Mouse (Mus musculus): Measurements from ENCODE around the gene Krt28. TPM values are rescaled to one million over a fixed set of nuclear protein-coding genes. Genes with fewer than 3 reads are reported as not detected.

Gene Krt28
- polyA plus RNA-seq, 1 experiment from 2014 or later: 0.17 TPM

- H3K4me1 ChIP-seq (ENCODE audit: insufficient read depth, low read depth, low read length): no peaks in the 10 kb centered on the region
- ATAC-seq (no peak), DNase-seq (ENCODE audit: low spot score) (no peak)
- no peaks in the 10 kb centered on the region; the same call in 1 of the 2 replicates for H3K27me3 ChIP-seq (replicated peaks; ENCODE audit: insufficient read depth, low read length)
- WGBS: 45% methylated on average over 3 of the region's 3 CpGs
- no peak overlapping the region for H3K27ac ChIP-seq (ENCODE audit: low read length)
- no peaks in the 10 kb centered on the region for H3K36me3 ChIP-seq (ENCODE audit: insufficient read depth, low read length)
- TF ChIP-seq EP300 (IDR thresholded peaks at IDR 0.05): no peak
- no peak for TF ChIP-seq CTCF (IDR thresholded peaks at IDR 0.05)
- H3K9me3 ChIP-seq (ENCODE audit: low read length): no peaks in the 10 kb centered on the region
- H3K4me3 ChIP-seq (ENCODE audit: low read depth, low read length): no peak overlapping the region
- no peak overlapping the region for H3K4me2 ChIP-seq (replicated peaks; ENCODE audit: low read depth, low read length)
- no peak overlapping the region for H3K9ac ChIP-seq (replicated peaks; ENCODE audit: low read depth)
These were observed 21.3 kb upstream of the Krt28 start for GRCm38 (mm10) chr11:99396034-99396433.

- Histone ChIP-seq H3K4me1 (ENCODE audit: insufficient read depth, low read depth, low read length) (no peaks in the 10 kb centered on the region), H3K27ac (ENCODE audit: low read length) (no peak overlapping the region), H3K4me3 (ENCODE audit: low read depth, low read length) (no peak overlapping the region), H3K4me2 (replicated peaks; ENCODE audit: low read depth, low read length) (no peak overlapping the region), H3K36me3 (ENCODE audit: insufficient read depth, low read length) (no peaks in the 10 kb centered on the region), H3K27me3 (replicated peaks; ENCODE audit: insufficient read depth, low read length) (no peaks in the 10 kb centered on the region), H3K9me3 (ENCODE audit: low read length) (no peaks in the 10 kb centered on the region), H3K9ac (replicated peaks; ENCODE audit: low read depth) (no peak overlapping the region)
- TF ChIP-seq CTCF (IDR thresholded peaks at IDR 0.05) (no peak), EP300 (IDR thresholded peaks at IDR 0.05) (no peak)
- DNase-seq (ENCODE audit: low spot score) (no peak), ATAC-seq (no peak)
- WGBS: 73% methylated on average over 10 of the region's 10 CpGs
These were observed 17.8 kb upstream of the Krt28 start for GRCm38 (mm10) chr11:99392492-99392891.

- DNase-seq (ENCODE audit: low spot score) (no peak), ATAC-seq (no peak)
- H3K27ac ChIP-seq (ENCODE audit: low read length): no peak overlapping the region
- no peak overlapping the region for H3K9ac ChIP-seq (replicated peaks; ENCODE audit: low read depth)
- 64% methylated on average over 6 of the region's 6 CpGs for WGBS
- H3K9me3 ChIP-seq (ENCODE audit: low read length): no peaks in the 10 kb centered on the region
- no peak overlapping the region for H3K4me3 ChIP-seq (ENCODE audit: low read depth, low read length)
- no peak overlapping the region for H3K4me2 ChIP-seq (replicated peaks; ENCODE audit: low read depth, low read length)
- H3K36me3 ChIP-seq (ENCODE audit: insufficient read depth, low read length): no peaks in the 10 kb centered on the region
- TF ChIP-seq CTCF (IDR thresholded peaks at IDR 0.05) (no peak), EP300 (IDR thresholded peaks at IDR 0.05) (no peak)
- H3K27me3 ChIP-seq (replicated peaks; ENCODE audit: insufficient read depth, low read length): no peaks in the 10 kb centered on the region
- H3K4me1 ChIP-seq (ENCODE audit: insufficient read depth, low read depth, low read length): no peaks in the 10 kb centered on the region
These were observed 16.7 kb upstream of the Krt28 start for GRCm38 (mm10) chr11:99391375-99391774.

- no peak for TF ChIP-seq EP300 (IDR thresholded peaks at IDR 0.05)
- no peak for TF ChIP-seq CTCF (IDR thresholded peaks at IDR 0.05)
- H3K4me1 ChIP-seq (ENCODE audit: insufficient read depth, low read depth, low read length): no peaks in the 10 kb centered on the region
- no peak overlapping the region for H3K4me2 ChIP-seq (replicated peaks; ENCODE audit: low read depth, low read length)
- no peak overlapping the region for H3K27ac ChIP-seq (ENCODE audit: low read length)
- H3K9me3 ChIP-seq (ENCODE audit: low read length): no peaks in the 10 kb centered on the region
- whole genome bisulfite sequencing: 58% methylated on average over 7 of the region's 7 CpGs
- no peak overlapping the region for H3K4me3 ChIP-seq (ENCODE audit: low read depth, low read length)
- no peaks in the 10 kb centered on the region for H3K36me3 ChIP-seq (ENCODE audit: insufficient read depth, low read length)
- H3K27me3 ChIP-seq (replicated peaks; ENCODE audit: insufficient read depth, low read length): no peaks in the 10 kb centered on the region
- DNase-seq (ENCODE audit: low spot score) (no peak), ATAC-seq (no peak)
- no peak overlapping the region for H3K9ac ChIP-seq (replicated peaks; ENCODE audit: low read depth)
These were observed 16.2 kb upstream of the Krt28 start for GRCm38 (mm10) chr11:99390866-99391265.

GRCm38 (mm10) chr11:99389264-99389663 is 14.6 kb upstream of the Krt28 start, which contains the start of gene Krt10:
Gene Krt10 (minus strand): TSS chr11:99389364.
- Histone ChIP-seq H3K9ac (replicated peaks; ENCODE audit: low read depth) (no peak within 1 kb of the TSS), H3K27ac (ENCODE audit: low read length) (no peak within 1 kb of the TSS), H3K27me3 (replicated peaks; ENCODE audit: insufficient read depth, low read length) (no peaks in the 10 kb centered on the region), H3K36me3 (ENCODE audit: insufficient read depth, low read length) (no peaks in the 10 kb centered on the region), H3K4me2 (replicated peaks; ENCODE audit: low read depth, low read length) (no peak within 1 kb of the TSS), H3K4me1 (ENCODE audit: insufficient read depth, low read depth, low read length) (no peaks in the 10 kb centered on the region), H3K4me3 (ENCODE audit: low read depth, low read length) (no peak within 1 kb of the TSS), H3K9me3 (ENCODE audit: low read length) (no peaks in the 10 kb centered on the region)
- WGBS: 81% methylated on average over 4 of the region's 4 CpGs
- no peak for TF ChIP-seq EP300 (IDR thresholded peaks at IDR 0.05)
- no peak for TF ChIP-seq CTCF (IDR thresholded peaks at IDR 0.05)
- ATAC-seq: no peak
- no peak for DNase-seq (ENCODE audit: low spot score)

GRCm38 (mm10) chr11:99388661-99389060 is 14.0 kb upstream of the Krt28 start:
- Histone ChIP-seq H3K9ac (replicated peaks; ENCODE audit: low read depth) (no peak overlapping the region), H3K27ac (ENCODE audit: low read length) (no peak overlapping the region), H3K4me3 (ENCODE audit: low read depth, low read length) (no peak overlapping the region), H3K27me3 (replicated peaks; ENCODE audit: insufficient read depth, low read length) (no peaks in the 10 kb centered on the region), H3K4me2 (replicated peaks; ENCODE audit: low read depth, low read length) (no peak overlapping the region), H3K4me1 (ENCODE audit: insufficient read depth, low read depth, low read length) (no peaks in the 10 kb centered on the region), H3K9me3 (ENCODE audit: low read length) (no peaks in the 10 kb centered on the region), H3K36me3 (ENCODE audit: insufficient read depth, low read length) (no peaks in the 10 kb centered on the region)
- 91% methylated on average over 18 of the region's 18 CpGs for WGBS
- TF ChIP-seq CTCF (IDR thresholded peaks at IDR 0.05): no peak
- no peak for TF ChIP-seq EP300 (IDR thresholded peaks at IDR 0.05)
- ATAC-seq (no peak), DNase-seq (ENCODE audit: low spot score) (no peak)
